Mouse (Mus musculus) lung, postnatal 10 days (tissue): Measurements from ENCODE around the gene Ankrd49.

Source experiments
- DNase-seq: peaks from one replicate; pipeline ENCODE4 v3.0.0; 2021

The Ankrd49 gene

GRCm38 (mm10) chr9:14784039-14785002, at the start of gene Ankrd49, which contains the start of gene Mre11a:
Ankrd49 (minus strand) TSS chr9:14784856.
Mre11a (plus strand) TSS chr9:14784654.
- DNase-seq = peak; percentile 96

GRCm38 (mm10) chr9:14832046-14832445, 47.4 kb upstream of the Ankrd49 start:
- DNase-seq = no peak

GRCm38 (mm10) chr9:14827875-14828274, 43.2 kb upstream of the Ankrd49 start:
- DNase-seq = peak; percentile 20

GRCm38 (mm10) chr9:14824840-14825239, 40.2 kb upstream of the Ankrd49 start:
- no peak for DNase-seq

- no peak for DNase-seq
Measured at GRCm38 (mm10) chr9:14821396-14821795, 36.7 kb upstream of the Ankrd49 start.

GRCm38 (mm10) chr9:14810111-14810510, 25.5 kb upstream of the Ankrd49 start:
- DNase-seq = no peak

- no peak for DNase-seq
Measured at GRCm38 (mm10) chr9:14806786-14807185, 22.1 kb upstream of the Ankrd49 start.

GRCm38 (mm10) chr9:14805714-14806113, 21.1 kb upstream of the Ankrd49 start:
- DNase-seq = no peak

GRCm38 (mm10) chr9:14787356-14787755, 2.7 kb upstream of the Ankrd49 start:
- DNase-seq = no peak

GRCm38 (mm10) chr9:14778341-14778740, 6.3 kb downstream of the Ankrd49 start:
- DNase-seq = no peak

GRCm38 (mm10) chr9:14773813-14774212, 10.8 kb downstream of the Ankrd49 start:
- peak; percentile 14 for DNase-seq

- DNase-seq = no peak
Measured at GRCm38 (mm10) chr9:14772074-14772473, 12.6 kb downstream of the Ankrd49 start.

GRCm38 (mm10) chr9:14770803-14771471, 13.7 kb downstream of the Ankrd49 start, which contains the start of gene 1700012B09Rik:
1700012B09Rik (minus strand) TSS chr9:14771030.
- no peak for DNase-seq

- no peak for DNase-seq
Measured at GRCm38 (mm10) chr9:14769811-14770210, 14.8 kb downstream of the Ankrd49 start.

GRCm38 (mm10) chr9:14764765-14765164, 19.9 kb downstream of the Ankrd49 start:
- DNase-seq = peak; percentile 62

- DNase-seq = no peak
Measured at GRCm38 (mm10) chr9:14759261-14759660, 25.4 kb downstream of the Ankrd49 start.

- no peak for DNase-seq
Measured at GRCm38 (mm10) chr9:14758590-14758989, 26.1 kb downstream of the Ankrd49 start.

GRCm38 (mm10) chr9:14754469-14754868, 30.2 kb downstream of the Ankrd49 start:
- DNase-seq = no peak

- no peak for DNase-seq
Measured at GRCm38 (mm10) chr9:14753947-14754346, 30.7 kb downstream of the Ankrd49 start.

GRCm38 (mm10) chr9:14752001-14752522, 32.6 kb downstream of the Ankrd49 start, which contains the start of gene Fut4:
Fut4 (minus strand) TSS chr9:14752393.
- peak; percentile 72 for DNase-seq

- peak; percentile 30 for DNase-seq
Measured at GRCm38 (mm10) chr9:14751503-14752000, 33.1 kb downstream of the Ankrd49 start.

GRCm38 (mm10) chr9:14750901-14751502, 33.7 kb downstream of the Ankrd49 start:
- peak; percentile 16 for DNase-seq
